Mouse (Mus musculus): ENCODE data around the gene Dnmt3c.

Dnmt3c gene

DNA sequence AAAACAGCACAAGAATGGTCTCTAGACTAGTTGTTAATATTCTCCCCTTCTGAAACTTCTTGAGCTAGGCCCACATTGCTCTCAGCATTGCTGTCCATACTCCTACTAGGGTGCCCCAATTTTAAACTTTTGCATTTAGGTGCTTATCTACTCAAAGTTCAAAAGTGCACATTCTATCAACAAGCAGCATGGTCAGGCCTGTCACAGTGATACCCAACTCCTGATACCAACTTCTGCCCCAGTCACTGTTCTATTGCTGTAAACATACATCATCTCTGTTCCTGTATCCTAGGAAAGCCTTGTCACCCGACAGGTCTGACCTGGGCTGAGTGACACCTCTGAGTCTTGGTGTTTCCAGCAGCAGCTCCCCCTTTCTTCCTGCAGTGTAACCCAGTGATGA lies 26.6 kb downstream of the Dnmt3c start:
- no peak for DNase-seq (ENCODE audit: low read depth)

DNA sequence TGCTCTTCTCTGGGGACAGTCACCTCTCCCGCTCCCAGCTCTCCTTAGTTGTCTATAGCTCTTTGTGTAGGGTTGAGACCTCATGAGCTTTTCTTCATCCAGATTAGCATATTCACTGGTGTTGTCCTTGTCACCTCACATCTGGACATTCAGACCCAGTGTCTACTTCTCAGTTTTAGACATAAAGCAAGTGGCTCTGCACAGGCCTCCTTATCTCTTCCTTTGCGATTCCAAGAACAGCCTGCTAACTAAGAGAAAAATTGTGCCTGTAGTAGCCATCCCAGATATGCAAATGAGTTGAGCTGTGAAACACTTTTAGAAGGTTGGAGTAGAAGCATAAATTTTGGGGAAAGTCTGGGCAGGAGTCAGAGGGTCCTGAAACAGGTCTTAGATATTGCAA lies 28.0 kb downstream of the Dnmt3c start:
- DNase-seq (ENCODE audit: low read depth): no peak

DNA sequence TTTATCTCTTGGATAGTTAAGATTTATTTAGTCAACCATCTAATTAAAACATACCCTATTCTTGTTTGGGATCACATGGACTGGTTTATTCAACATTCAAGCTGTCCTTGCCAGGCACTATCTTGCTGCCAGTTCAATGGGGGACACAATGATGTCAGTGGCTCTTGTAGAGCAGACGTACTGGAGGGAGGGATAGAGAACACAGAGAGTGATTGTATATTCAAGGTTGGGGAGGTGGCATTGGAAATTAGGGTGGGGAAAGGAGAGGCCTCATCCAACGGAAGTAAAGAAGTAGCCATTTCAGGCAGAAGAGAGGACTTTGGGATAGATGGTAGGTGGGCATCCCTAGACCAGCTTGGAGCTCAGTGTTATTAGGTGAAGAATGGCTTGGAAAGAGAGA lies 28.4 kb downstream of the Dnmt3c start:
- no peak for DNase-seq (ENCODE audit: low read depth)

DNA sequence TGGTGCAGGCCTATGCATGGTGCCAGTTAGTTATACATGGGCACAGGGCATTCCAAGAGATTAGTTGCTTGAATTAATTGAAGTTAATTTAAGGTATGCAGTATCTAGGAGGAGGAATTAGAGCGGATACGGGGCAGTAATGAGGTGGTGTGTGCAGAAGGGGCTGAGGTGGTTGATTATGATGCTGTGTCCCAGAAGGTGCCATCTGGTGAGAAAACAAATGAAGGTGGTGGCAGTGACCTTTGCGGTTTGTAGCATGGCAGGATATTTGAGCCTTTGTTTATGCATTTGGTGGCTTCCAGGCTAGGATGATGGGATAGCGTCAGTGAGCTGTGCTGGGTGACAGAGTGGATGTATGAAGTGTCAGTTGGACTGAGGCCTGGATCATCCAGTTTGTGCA lies 28.8 kb downstream of the Dnmt3c start:
- no peak for DNase-seq (ENCODE audit: low read depth)

DNA sequence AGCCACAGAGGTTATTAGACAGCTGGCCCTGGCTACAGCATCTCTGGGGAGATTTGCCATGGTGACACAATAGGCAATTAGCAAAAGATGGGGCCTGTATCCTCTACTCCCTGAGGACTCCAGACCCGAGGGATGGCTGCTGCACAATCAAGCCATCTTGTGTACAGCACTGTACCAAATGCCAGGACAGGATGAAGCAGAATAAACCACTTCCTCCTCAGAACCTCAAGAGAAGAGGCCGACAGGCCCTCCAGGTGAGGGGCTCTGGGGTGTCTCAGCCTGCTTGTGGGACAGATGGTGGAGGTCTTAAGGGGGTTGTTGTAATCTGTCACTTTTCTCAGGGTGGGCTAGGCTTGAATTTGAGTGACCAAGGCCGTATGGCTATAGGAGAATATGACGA lies 37.6 kb downstream of the Dnmt3c start:
- no peak for DNase-seq (ENCODE audit: low read depth)

DNA sequence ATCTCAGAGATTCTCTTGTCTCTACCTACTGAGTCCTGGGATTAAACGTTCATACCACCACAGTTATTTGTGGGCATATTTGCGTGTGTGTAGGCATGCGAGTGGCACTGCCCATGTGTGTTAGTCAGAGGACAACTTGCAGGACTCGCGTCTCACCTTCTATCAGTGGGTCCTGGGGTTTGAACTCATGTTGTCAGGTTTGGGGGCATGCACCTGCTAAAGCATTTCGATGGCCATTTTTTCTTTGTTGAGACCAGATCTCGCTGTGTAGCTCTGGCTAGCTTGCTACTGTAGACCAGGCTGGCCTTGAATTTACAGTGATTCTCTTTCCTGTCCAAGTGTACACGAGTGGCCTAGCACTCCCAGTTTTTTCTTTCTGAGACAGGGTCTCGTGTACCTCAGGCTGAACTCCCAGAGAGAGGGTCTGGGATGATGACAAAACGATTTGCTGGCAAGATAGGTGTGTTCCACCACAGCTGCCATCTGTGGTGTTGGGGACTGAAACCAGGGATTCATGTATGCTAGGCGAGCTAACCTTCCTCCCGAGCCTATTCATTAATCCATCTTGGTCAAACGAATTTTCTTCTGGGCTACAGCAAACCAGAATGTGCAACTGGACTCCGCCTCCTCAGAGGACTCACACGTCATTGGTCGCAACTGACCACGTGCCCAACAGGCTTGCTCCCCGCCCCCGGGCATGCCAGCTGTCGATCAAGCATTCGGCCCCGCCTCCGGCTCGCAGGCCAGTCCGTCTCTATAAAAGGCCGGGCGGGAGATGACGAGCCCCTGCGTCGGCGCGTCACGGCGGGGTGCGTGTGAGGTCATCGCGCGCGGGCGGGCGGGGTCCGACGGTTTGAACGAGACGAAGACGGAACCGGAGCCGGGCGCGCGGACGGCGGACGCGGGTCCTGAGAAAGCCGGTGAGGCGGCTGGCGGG lies 44.3 kb downstream of the Dnmt3c start, which contains the start of gene Mapre1:
Gene Mapre1 (plus strand): TSS at position 775 of the 937 bp plus-strand sequence.
- peak; percentile 100 for DNase-seq (ENCODE audit: low read depth)

DNA sequence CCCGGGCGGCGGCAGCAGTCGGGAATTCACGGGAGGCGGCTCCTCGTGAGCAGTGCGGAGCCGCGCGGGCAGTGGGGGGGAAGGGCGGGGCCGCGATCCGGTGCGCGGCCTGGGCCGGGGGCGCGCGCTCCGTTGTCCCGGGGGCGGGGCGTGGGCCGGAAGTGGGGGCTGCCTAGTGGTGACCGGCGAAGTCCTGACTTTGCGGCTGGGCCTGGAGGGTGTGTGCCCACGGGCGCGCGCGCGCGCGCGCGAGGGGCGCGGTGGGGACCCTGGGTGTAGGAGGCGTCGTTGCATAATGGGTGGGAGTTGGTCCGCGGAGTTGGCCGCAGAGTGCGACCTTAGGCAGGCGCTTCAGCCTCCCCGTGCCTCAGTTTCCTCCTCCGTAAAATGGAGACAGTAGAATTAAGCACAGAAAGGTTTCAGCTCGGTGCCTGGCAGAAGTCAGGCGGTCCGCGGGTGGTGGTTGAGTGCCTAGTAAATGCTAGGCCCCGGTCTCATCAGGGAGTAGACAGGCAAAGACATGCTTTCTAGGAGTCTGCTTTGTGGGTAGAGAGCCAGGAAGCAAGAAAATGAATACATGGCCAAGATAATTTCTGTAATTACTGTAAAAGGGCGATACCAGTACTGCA lies 45.1 kb downstream of the Dnmt3c start:
- no peak for DNase-seq (ENCODE audit: low read depth)

DNA sequence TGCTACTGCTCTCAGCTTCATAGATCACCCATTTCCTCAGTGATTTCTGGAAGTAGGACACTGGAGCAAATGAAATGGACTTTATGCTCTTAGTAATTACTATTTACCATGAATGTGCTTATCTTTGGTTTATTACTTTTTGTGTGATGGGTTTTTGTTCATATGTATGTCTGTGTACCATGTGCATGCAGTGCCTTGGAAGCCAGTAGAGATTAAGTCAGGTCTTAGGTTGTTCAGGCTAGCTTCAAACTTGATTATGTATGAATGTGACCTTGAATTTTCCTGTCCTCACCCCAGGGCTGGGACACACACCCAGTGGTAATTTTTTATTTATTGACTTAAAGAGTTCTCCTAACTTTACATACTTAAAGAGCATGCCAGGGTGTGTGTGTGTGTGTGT lies 51.5 kb downstream of the Dnmt3c start:
- DNase-seq (ENCODE audit: low read depth): no peak

DNA sequence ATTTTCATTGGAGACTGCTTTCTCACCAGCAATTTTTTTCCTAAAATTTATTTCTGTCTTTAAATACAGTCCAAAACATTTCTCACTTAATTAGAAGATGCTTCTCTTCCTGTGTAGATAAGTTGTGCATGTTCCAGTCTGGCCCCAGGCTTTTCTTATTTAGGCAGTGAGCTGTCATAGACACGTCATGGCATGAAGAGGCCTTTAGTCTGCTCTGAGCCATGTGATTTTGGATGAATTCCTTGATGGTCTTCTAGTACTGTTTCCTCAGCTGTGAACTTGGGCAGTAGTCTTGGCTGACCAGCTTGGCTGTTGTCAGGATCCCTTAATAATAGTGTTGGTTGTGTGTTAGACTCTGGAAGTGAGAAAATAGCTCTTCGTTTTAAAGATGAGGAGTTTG lies 53.9 kb downstream of the Dnmt3c start:
- DNase-seq (ENCODE audit: low read depth): no peak

DNA sequence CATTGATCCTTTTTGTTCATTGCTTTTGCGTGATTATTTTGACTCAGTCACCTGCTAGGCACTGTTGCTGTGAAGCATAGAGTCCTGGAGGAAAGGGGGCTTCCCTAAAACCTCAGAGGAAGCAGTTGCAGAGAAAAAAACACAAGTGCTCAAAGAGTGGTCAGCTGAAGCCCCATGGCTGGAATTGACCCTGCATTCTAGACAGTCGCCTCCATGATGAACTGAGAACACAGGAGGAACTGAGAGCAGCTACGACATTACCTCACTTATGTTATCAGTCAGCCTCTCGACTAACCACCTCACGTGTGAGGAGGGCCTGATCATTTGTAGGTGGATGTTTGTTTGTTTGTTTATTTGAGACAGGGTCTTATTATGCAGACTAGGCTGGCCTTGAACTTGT lies 65.7 kb downstream of the Dnmt3c start:
- no peak for DNase-seq (ENCODE audit: low read depth)

DNA sequence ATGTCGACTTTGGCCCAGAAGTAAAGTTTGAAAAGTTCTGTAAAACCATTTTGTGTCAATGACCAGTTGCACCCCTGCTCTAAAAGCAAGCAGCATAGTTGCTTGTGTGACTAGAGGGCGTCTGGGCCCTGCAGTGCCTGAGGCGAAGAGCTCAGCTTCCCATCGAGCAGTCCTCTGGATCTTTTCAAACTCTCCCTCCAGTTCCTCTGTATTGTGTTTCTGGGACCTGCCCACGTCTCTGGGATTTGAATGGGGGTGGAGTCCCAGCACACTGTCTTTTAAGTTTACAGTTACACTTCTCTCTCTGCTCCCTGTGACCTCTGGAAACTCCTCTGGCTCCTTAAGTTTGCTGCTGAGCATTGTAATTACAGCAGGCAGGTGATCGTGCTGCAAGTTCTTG lies 71.0 kb downstream of the Dnmt3c start:
- no peak for DNase-seq (ENCODE audit: low read depth)

DNA sequence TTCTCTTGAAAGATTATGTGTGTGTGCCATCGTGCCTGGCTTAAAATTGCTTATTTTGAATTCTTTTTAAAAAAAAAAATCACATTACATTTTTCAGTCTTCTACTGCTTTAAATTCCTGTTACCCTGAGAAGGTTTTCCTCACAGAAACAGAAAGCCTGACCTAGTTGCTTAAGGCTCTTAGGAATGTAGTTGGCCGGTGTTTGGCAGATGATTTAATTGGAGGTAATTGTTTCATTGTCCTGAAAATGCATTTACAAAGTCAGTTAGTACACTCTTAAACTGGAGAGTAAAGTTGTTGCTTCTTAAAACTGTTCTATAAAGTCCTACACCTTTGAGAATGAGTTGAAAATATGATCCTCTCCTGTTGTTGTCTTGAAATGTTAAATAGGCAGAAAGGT lies 72.4 kb downstream of the Dnmt3c start:
- DNase-seq (ENCODE audit: low read depth): no peak

DNA sequence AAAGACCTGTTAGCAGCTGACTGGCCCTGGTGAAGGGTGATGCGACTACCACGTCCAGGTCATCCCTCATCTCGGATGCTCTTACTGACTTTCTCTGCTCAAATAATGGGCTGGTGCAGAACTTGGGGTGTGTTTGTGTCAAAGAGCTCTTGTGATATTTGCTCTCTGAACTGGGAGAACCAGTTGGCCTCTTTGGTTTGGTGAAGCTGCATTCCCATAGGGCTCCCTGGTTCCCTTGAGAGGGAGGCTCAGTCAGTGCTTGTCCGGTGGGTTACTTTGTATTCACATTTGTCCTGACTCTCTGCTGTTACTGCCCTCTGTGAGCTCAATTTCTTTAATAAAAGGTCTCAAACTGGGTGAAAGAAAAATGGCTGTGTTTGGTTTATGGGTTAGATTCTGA lies 76.5 kb downstream of the Dnmt3c start:
- no peak for DNase-seq (ENCODE audit: low read depth)

DNA sequence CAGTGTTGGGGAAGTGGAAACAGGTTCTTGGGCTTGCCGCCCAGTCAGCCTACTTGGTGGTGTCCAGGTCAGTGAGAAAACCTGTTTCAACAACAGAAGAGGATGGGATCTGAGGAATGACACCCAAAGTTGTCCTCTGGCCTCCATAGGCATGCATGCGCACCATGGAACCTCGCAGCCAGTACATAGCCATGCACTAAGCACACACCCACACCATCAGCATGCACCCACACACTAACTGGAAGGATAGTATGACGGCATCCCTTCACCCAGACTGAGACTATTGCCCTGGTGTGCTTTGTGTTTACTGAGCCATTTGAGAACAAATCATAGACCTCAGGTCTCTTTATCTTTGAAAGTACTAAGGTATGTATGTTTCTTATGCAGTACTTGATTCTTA lies 79.0 kb downstream of the Dnmt3c start:
- no peak for DNase-seq (ENCODE audit: low read depth)

DNA sequence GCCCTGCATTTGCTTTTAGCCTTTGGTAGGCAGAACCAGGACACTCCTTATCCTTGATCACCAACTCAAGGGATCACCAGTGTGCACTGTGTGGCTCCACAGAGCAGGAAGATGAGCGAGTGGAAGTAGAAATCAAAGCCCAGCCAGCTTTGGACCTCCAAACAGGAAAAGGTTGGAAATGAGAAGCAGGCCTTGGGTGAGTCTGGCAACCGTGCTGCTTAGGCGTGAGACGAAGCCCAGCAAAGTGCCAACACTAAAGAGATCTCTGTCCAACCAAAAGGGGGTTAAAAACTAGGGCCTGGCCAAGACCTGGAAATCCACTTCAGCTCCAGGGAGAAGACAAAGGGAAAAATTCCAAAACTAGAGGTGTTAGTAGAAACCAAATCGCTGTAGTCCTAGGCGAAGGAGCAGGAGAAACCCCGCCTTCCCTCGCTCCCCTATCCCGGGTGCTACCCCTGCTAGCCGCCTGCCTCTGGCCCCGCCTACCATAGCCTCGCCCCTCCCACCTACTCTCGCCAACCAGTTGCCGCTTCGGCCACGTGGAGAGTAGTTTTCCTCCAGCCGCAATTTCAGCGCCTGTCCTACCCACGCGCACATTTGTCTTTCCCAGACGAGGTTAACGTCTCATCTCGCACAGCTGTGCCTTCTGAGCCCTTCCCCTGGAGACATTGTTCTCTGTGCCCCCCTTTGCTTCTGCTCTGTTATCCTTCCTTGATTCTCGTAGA lies 82.3 kb downstream of the Dnmt3c start:
- no peak for DNase-seq (ENCODE audit: low read depth)

Data from NIH3T3 (cell line).